Mouse (Mus musculus) hindbrain, postnatal 0 days (tissue): ENCODE data around the gene Spata4. TPM values are rescaled to one million over a fixed set of nuclear protein-coding genes. Genes with fewer than 3 reads are reported as not detected.

Experiments
- ATAC-seq: fragments of 200-750 bp; cut with Nextera tagmentation; 2 replicates; pipeline ENCODE4 v1.8.0; 2017; ENCODE audit warnings: mild to moderate bottlenecking, moderate TSS enrichment, moderate library complexity
- DNase-seq: peaks from one replicate; pipeline ENCODE4 v3.0.0-alpha.2; 2015; ENCODE audit warnings: low spot score
- H3K27ac ChIP-seq: fragments of 300-500 bp; sonication (generic); 2 replicates; pipeline ENCODE4 v1.5.1; 2014; ENCODE audit warnings: mild to moderate bottlenecking
- H3K27me3 ChIP-seq: fragments of 300-500 bp; sonication (generic); 2 replicates; pipeline ENCODE4 v1.6.1; 2014; ENCODE audit warnings: low read length, mixed read lengths; ENCODE audit not compliant: insufficient read depth
- H3K36me3 ChIP-seq: fragments of 300-500 bp; sonication (generic); 2 replicates; pipeline ENCODE4 v1.6.1; 2014; ENCODE audit warnings: low read length, mixed read lengths; ENCODE audit not compliant: insufficient read depth
- H3K4me1 ChIP-seq: fragments of 300-500 bp; sonication (generic); 2 replicates; pipeline ENCODE4 v1.6.1; 2014; ENCODE audit warnings: antibody characterized with exemption, low read length, mixed read lengths; ENCODE audit not compliant: insufficient read depth
- H3K4me2 ChIP-seq: fragments of 300-500 bp; sonication (generic); 2 replicates; pipeline ENCODE4 v1.6.1; 2014; ENCODE audit warnings: low read depth, mild to moderate bottlenecking, low read length, moderate library complexity, mixed read lengths
- H3K4me3 ChIP-seq: fragments of 300-500 bp; sonication (generic); 2 replicates; pipeline ENCODE4 v1.5.1; 2014; ENCODE audit warnings: low read length
- H3K9ac ChIP-seq: fragments of 300-500 bp; sonication (generic); replicated peaks from 2 replicates; pipeline ENCODE4 v1.6.1; 2014; ENCODE audit warnings: mild to moderate bottlenecking, low read length, moderate library complexity, mixed read lengths
- H3K9me3 ChIP-seq: fragments of 300-500 bp; sonication (generic); 2 replicates; pipeline ENCODE4 v1.6.1; 2016; ENCODE audit warnings: low read length, mixed read lengths
- CTCF ChIP-seq: IDR thresholded peaks from 2 replicates; pipeline ENCODE4 v1.5.1; 2016; ENCODE audit warnings: antibody characterized with exemption, control low read depth, low read depth
- WGBS: fragments of 180-500 bp; shearing (Covaris S2); extraction: QIAGEN DNeasy Blood & Tissue Kit; methylation state at CpG from one replicate; pipeline ENCODE4 v1.1.7; 2014; 5-methylcytosine and 5-hydroxymethylcytosine counted together
- polyA plus RNA-seq: library from polyadenylated mRNA; unstranded; fragments of >200 nt; fragmentation: Nextera tagmentation; extraction: Ambion mirVana; gene quantifications from 2 replicates; pipeline ENCODE4 v1.2.1, GENCODE M21; 2015
- total RNA-seq: library from RNA; depleted of rRNA; stranded (reverse); fragments of >200 nt; gene quantifications from 2 replicates; pipeline ENCODE4 v1.2.3, GENCODE M21; 2014

The Spata4 gene
- total and polyA plus RNA-seq, 2 experiments from 2014 or later, result 0.31 TPM; not detected in 1

DNA sequence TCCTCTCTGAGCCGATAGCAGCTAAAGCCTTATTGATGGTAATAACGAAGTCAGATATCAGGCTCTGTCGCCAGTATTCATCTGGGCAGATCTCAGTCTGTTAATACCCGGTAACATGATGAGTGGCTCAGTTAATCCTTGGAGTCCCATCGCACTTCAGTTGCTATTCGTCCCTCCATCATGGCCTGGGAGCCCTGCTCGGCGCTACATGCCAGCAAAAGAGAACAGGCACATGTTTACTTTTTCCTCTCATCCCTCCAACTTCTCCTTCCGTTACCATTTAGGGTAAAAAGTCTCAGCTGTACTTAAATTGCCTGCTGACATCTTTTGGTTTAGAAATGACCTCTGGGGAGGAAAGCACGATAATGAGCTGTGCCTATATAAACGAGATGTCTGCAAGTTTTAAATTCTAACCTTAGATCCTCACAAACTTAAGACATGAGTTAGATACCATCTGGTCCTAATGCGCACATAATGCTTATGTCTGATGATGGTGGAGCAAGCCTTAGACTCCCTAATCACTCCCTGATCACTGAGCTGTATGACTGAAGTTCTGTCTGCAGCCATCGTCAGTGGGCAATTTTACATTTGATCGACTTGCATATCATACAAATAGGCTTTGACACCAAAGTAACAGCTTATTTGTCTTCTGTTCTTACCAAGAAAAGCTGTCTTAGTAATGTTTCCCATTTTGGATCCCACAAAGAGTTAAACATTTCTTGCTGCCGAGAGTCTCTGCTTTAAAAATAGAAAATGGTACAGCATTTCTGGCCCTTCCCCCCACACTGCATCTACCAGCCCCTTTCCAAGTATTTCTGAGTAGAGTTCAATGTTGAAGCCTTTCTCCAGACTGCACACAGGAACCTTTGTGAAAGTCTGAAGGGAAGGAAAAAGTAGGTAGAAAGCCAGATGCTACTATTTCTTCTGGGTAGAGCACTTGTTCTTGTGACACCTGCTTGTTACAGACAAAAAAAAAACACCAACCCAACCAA lies 29.7 kb upstream of the Spata4 start:
- H3K9me3 ChIP-seq, result no peaks in the 10 kb centered on the region
- 68% methylated on average over 15 of the region's 15 CpGs for WGBS
- no peak for DNase-seq

GRCm38 (mm10) chr8:54581436-54581835 lies 19.1 kb upstream of the Spata4 start:
- Histone ChIP-seq H3K9ac (no peak overlapping the region), H3K4me2 (no peak overlapping the region), H3K4me1 (no peaks in the 10 kb centered on the region), H3K27me3 (no peaks in the 10 kb centered on the region), H3K4me3 (no peak overlapping the region), H3K9me3 (no peaks in the 10 kb centered on the region), H3K27ac (no peak overlapping the region), H3K36me3 (no peaks in the 10 kb centered on the region)
- WGBS, result 86% methylated on average over 3 of the region's 3 CpGs
- DNase-seq (no peak), ATAC-seq (no peak)
- no peak for TF ChIP-seq CTCF

More for the DNA sequence above, 29.7 kb upstream of the Spata4 start:
- ATAC-seq, result no peak
- Histone ChIP-seq H3K9ac (no peak overlapping the region), H3K4me3 (no peak overlapping the region), H3K27ac (no peak overlapping the region), H3K27me3 (no peaks in the 10 kb centered on the region), H3K4me2 (no peak overlapping the region), H3K36me3 (no peaks in the 10 kb centered on the region), H3K4me1 (no peaks in the 10 kb centered on the region; the same call in 1 of the 2 replicates)
- TF ChIP-seq CTCF, result no peak

GRCm38 (mm10) chr8:54582886-54583285 lies 17.7 kb upstream of the Spata4 start:
- no peak overlapping the region for H3K9ac ChIP-seq
- no peak overlapping the region for H3K4me2 ChIP-seq
- no peaks in the 10 kb centered on the region for H3K36me3 ChIP-seq
- H3K27ac ChIP-seq, result no peak overlapping the region
- no peak for TF ChIP-seq CTCF
- 55% methylated on average over 1 of the region's 1 CpGs for WGBS
- H3K4me3 ChIP-seq, result no peak overlapping the region
- no peaks in the 10 kb centered on the region for H3K27me3 ChIP-seq
- DNase-seq (no peak), ATAC-seq (no peak)
- no peaks in the 10 kb centered on the region for H3K4me1 ChIP-seq
- no peaks in the 10 kb centered on the region for H3K9me3 ChIP-seq

DNA sequence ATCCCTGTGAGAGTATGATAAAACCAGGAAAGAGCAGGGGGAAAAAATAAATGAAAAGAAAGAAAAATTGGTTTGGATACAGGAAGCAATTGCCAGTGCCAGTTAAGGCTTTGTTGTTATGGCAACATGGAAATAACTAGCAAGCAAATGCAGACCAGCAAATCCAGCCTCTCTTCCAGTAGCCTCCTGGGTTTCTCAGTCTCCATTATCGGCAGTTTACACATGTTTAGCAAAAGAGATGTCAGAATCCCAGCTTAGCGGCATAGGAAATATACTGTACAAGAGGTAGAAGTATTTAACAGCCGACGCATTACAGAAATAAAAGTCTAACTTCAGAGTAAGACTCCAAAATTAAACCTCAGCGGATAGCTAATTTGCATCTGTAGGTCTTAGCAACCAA lies 5.9 kb upstream of the Spata4 start:
- DNase-seq (peak; percentile 36), ATAC-seq (no peak)
- Histone ChIP-seq H3K4me3 (no peak overlapping the region), H3K4me1 (no peaks in the 10 kb centered on the region), H3K27me3 (no peaks in the 10 kb centered on the region), H3K9me3 (no peaks in the 10 kb centered on the region), H3K9ac (no peak overlapping the region), H3K36me3 (no peaks in the 10 kb centered on the region), H3K4me2 (no peak overlapping the region), H3K27ac (no peak overlapping the region)
- 67% methylated on average over 5 of the region's 5 CpGs for WGBS
- TF ChIP-seq CTCF, result no peak

DNA sequence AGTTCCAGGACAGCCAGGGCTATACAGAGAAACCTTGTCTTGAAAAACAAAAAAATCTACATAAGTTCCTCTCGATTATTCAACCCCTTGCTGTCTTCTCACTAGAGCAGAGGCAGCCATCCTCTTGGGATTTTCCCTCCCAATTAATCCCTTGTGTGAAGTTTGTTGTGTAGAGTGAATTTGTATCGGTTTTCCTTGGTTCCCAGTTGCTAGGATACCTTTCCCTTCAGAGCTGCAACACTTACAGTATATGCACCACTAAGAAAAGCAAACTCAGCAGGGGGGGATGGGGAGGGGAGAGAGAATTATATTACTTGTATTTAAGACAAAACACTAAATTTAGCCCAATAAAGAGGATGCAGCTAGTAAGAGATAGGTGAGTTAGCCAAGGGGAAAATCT lies 4.5 kb upstream of the Spata4 start:
- Histone ChIP-seq H3K27me3 (no peaks in the 10 kb centered on the region), H3K9me3 (no peaks in the 10 kb centered on the region), H3K27ac (no peak overlapping the region), H3K4me3 (no peak overlapping the region), H3K36me3 (no peaks in the 10 kb centered on the region), H3K4me2 (no peak overlapping the region), H3K4me1 (0 out of 2 replicates have a peak, but pooled peaks cover 8% of the 10 kb centered on the region), H3K9ac (no peak overlapping the region)
- WGBS, result 23% methylated on average over 2 of the region's 2 CpGs
- DNase-seq, result peak; percentile 39
- no peak for TF ChIP-seq CTCF
- no peak for ATAC-seq

DNA sequence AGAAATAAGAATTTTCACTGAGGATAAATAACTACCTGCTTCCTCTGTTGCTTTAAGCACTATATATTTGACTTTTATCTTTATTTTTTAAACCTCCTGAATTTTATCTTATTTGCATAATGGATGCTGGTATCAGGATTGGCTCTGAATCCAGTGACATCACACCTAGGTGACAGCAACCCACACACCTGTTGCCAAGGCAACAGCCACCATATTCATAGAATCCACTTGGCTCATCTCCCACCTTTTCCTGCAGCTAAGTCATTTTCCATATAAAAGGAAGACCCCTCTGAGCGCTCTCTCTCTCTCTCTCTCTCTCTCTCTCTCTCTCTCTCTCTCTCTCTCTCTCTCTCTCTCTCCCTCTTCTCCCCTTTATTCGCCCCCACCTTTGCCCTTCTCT lies 3.6 kb upstream of the Spata4 start:
- H3K4me1 ChIP-seq, result 0 out of 2 replicates have a peak, but pooled peaks cover 8% of the 10 kb centered on the region
- no peak overlapping the region for H3K9ac ChIP-seq
- no peak overlapping the region for H3K4me2 ChIP-seq
- ATAC-seq, result no peak
- WGBS, result 74% methylated on average over 2 of the region's 2 CpGs
- H3K4me3 ChIP-seq, result no peak overlapping the region
- H3K9me3 ChIP-seq, result no peaks in the 10 kb centered on the region
- DNase-seq, result peak; percentile 19
- H3K27ac ChIP-seq, result no peak overlapping the region
- H3K27me3 ChIP-seq, result no peaks in the 10 kb centered on the region
- TF ChIP-seq CTCF, result no peak
- no peaks in the 10 kb centered on the region for H3K36me3 ChIP-seq

- DNase-seq, result no peak
- no peaks in the 10 kb centered on the region for H3K36me3 ChIP-seq
- no peak for TF ChIP-seq CTCF
- H3K9me3 ChIP-seq, result no peaks in the 10 kb centered on the region
- 0 out of 2 replicates have a peak, but pooled peaks cover 8% of the 10 kb centered on the region for H3K4me1 ChIP-seq
- no peak for ATAC-seq
- no peak overlapping the region for H3K4me2 ChIP-seq
- H3K4me3 ChIP-seq, result no peak overlapping the region
- H3K27ac ChIP-seq, result no peak overlapping the region
- WGBS, result 87% methylated on average over 2 of the region's 2 CpGs
- no peak overlapping the region for H3K9ac ChIP-seq
- no peaks in the 10 kb centered on the region for H3K27me3 ChIP-seq
Measured at GRCm38 (mm10) chr8:54597386-54597785, 3.2 kb upstream of the Spata4 start.
